Mouse (Mus musculus) E14TG2a.4 (cell line): Measurements from ENCODE around the gene Ppp1r1b.

ENCODE experiments used
- CTCF ChIP-seq: conservative IDR thresholded peaks from 2 replicates; pipeline ENCODE4 v1.5.1; 2014; ENCODE audit warnings: low read length
- NANOG ChIP-seq: IDR thresholded peaks from 2 replicates; pipeline ENCODE4 v1.6.1; 2014; ENCODE audit warnings: borderline replicate concordance, low read length, mixed read lengths
- POU5F1 ChIP-seq: IDR thresholded peaks from 2 replicates; pipeline ENCODE4 v1.6.1; 2014; ENCODE audit warnings: low read length, borderline replicate concordance

DNA sequence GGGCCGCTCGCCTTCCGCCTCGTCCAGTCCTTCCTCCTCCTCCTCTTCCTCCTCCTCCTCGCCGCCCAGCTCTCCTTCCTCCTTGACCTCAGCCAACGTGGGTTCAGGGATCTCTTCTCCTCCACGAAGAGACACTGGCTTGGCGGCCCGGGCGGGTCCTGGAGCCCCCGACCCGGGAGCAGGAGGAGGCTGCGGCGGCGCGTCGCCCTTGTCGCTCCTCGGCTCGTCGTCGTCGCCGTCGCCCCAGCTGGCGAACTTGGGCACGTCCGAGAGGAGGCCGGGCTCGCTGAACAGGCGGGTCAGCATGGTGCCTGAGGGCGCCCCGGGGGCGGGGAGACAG lies 20.2 kb upstream of the Ppp1r1b start:
- TF ChIP-seq CTCF = no peak
- no peak for TF ChIP-seq POU5F1
- TF ChIP-seq NANOG = no peak
